31 mouse cellular contexts compared by ENCODE assay signal in the genomic region with DNA sequence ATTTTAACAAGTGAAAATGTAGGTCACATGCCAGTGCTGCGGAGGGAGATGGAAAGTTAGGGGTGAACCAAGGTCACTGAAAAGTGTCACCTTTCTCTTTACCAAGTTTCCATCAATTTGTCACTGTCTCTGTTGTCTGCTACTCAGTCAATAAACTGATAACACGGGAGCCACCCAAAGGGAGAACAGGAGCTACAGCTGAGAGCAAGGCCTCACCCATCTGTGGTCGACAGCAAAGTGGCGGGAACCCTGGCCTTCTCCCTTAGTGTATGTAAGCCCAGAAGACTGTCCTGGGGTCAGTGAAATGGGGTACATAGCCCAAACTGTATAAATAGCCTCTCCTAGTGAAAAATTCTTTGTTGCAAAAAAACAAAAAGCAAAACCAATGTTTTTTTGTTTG. TPM values are rescaled to one million over a fixed set of nuclear protein-coding genes. Genes with fewer than 3 reads are reported as not detected.
DNase-seq lines count a peak whose midpoint lies in the region; ATAC-seq and TF ChIP-seq lines count a peak whose summit lies in the region.
"Had no signal": no experiment of that assay in that cellular context is flagged by ENCODE, and none has a peak within 500 bp of the region (broad histone marks: within the 10 kb centered on the region; RNA-seq: fewer than 3 reads in every experiment).

No protein-coding gene starts in this region.

- H3K27me3 ChIP-seq in liver, postnatal 0 days (ENCODE audit: insufficient read depth, low read length), result no peaks in the 10 kb centered on the region
- no peaks in the 10 kb centered on the region for H3K27me3 ChIP-seq in liver, embryonic 13.5 days
- H3K27me3 ChIP-seq: embryonic facial prominence, embryonic 15.5 days; forebrain, embryonic 13.5 days; heart, embryonic 12.5 days had no signal

- no peak for ATAC-seq in liver, postnatal 0 days
- peak; percentile 83 for ATAC-seq in liver, embryonic 13.5 days (ENCODE audit: low read depth)
- peak; percentile 29 for ATAC-seq in megakaryocyte progenitor cell, adult 5-6 weeks (replicated peaks; ENCODE audit: poor library complexity)
- ATAC-seq: CD4-positive, CD25-positive, alpha-beta regulatory T cell, adult 4 months; forebrain, embryonic 13.5 days; forebrain, postnatal 0 days had no signal

- TF ChIP-seq EP300 in liver, postnatal 0 days (IDR thresholded peaks at IDR 0.05; ENCODE audit: low read depth), result no peak

- H3K4me1 ChIP-seq in liver, postnatal 0 days (ENCODE audit: insufficient read depth), result peaks cover 22% of the 10 kb centered on the region
- peaks cover 52% of the 10 kb centered on the region for H3K4me1 ChIP-seq in liver, embryonic 13.5 days (replicated peaks)
- H3K4me1 ChIP-seq: heart, embryonic 12.5 days had no signal

- no peaks in the 10 kb centered on the region for H3K36me3 ChIP-seq in liver, postnatal 0 days (replicated peaks; ENCODE audit: insufficient read depth, low read length)
- H3K36me3 ChIP-seq in liver, embryonic 13.5 days, result no peaks in the 10 kb centered on the region
- H3K36me3 ChIP-seq: embryonic facial prominence, embryonic 15.5 days; G1E; heart, embryonic 12.5 days; hindbrain, embryonic 10.5 days had no signal

- WGBS in liver, postnatal 0 days (ENCODE audit: insufficient replicate concordance), result 48% methylated on average over 4 of the region's 4 CpGs
- WGBS in liver, embryonic 13.5 days (ENCODE audit: insufficient replicate concordance), result 29% methylated on average over 4 of the region's 4 CpGs

- H3K9me3 ChIP-seq in liver, postnatal 0 days (ENCODE audit: low read length), result no peaks in the 10 kb centered on the region
- H3K9me3 ChIP-seq in liver, embryonic 13.5 days (replicated peaks), result no peaks in the 10 kb centered on the region
- H3K9me3 ChIP-seq: embryonic facial prominence, embryonic 15.5 days; forebrain, embryonic 13.5 days; G1E; heart, embryonic 12.5 days; hindbrain, embryonic 10.5 days had no signal

- DNase-seq in liver, result peak; percentile 67
- DNase-seq in liver, postnatal 0 days, result no peak
- no peak for DNase-seq in liver, embryonic 13.5 days
- no peak for DNase-seq in lung, postnatal 10 days
- DNase-seq in right cerebral cortex, postnatal 14 days, result no peak
- no peak for DNase-seq in kidney, postnatal 25 days
- DNase-seq: adrenal gland, postnatal 10 days; B cell, adult 2 months; cerebellum, adult 11 months; cerebellum, adult 8-10 months; cerebellum, postnatal 14 days; embryo, embryonic 11 days; forebrain, postnatal 0 days; gastrocnemius, postnatal 14 days; heart, adult 2 months had no signal

- TF ChIP-seq CTCF in liver, postnatal 0 days (IDR thresholded peaks at IDR 0.05; ENCODE audit: low read depth), result no peak

- no peak overlapping the region for H3K4me2 ChIP-seq in liver, postnatal 0 days (ENCODE audit: low read depth, low read length)
- no peak overlapping the region for H3K4me2 ChIP-seq in liver, embryonic 13.5 days
- H3K4me2 ChIP-seq: embryonic facial prominence, embryonic 15.5 days; forebrain, embryonic 13.5 days; heart, embryonic 12.5 days; hindbrain, embryonic 14.5 days had no signal

- no peak overlapping the region for H3K4me3 ChIP-seq in liver, postnatal 0 days (ENCODE audit: low read depth, low read length)
- no peak overlapping the region for H3K4me3 ChIP-seq in liver, embryonic 13.5 days (replicated peaks)
- H3K4me3 ChIP-seq: embryonic facial prominence, embryonic 15.5 days; forebrain, embryonic 13.5 days; heart, adult 2 months; heart, embryonic 12.5 days; hindbrain, embryonic 10.5 days had no signal

- no peak overlapping the region for H3K9ac ChIP-seq in liver, postnatal 0 days (replicated peaks)
- H3K9ac ChIP-seq in liver, embryonic 13.5 days, result peak overlapping the region; percentile 10; the same call in 1 of the 2 replicates
- H3K9ac ChIP-seq: embryonic facial prominence, embryonic 15.5 days; forebrain, embryonic 13.5 days; forebrain, postnatal 0 days; heart, embryonic 12.5 days; hindbrain, embryonic 14.5 days had no signal

- H3K27ac ChIP-seq in liver, postnatal 0 days (ENCODE audit: low read depth), result no peak overlapping the region
- peak overlapping the region; percentile 66 for H3K27ac ChIP-seq in liver, embryonic 13.5 days
- H3K27ac ChIP-seq: embryonic facial prominence, embryonic 15.5 days; forebrain, embryonic 13.5 days; heart, adult 2 months; hindbrain, embryonic 10.5 days; hindbrain, embryonic 14.5 days had no signal

RNA-seq across cellular contexts. Expression of a gene that starts 26.0 kb away (rescaled TPM):
- polyA plus RNA-seq in liver, postnatal 0 days (2015; fragmentation: Nextera tagmentation; extraction: Ambion mirVana), result 2.1 and 2.2 TPM in 2 replicates
- polyA plus RNA-seq in liver, embryonic 13.5 days (2015; fragmentation: Nextera tagmentation; extraction: Ambion mirVana), result 1.5 and 1.8 TPM in 2 replicates
- not detected in 2 replicates for total RNA-seq in megakaryocyte progenitor cell, adult 5-6 weeks (2015)
- not detected in 2 replicates for total RNA-seq in megakaryocyte progenitor cell, adult 5-6 weeks (2017)
- total RNA-seq: common myeloid progenitor, adult 5-6 weeks had no signal

RNA-seq across cellular contexts. Expression of a gene that starts 34.9 kb away (rescaled TPM):
- not detected in 2 replicates for polyA plus RNA-seq in liver, postnatal 0 days (2015; fragmentation: Nextera tagmentation; extraction: Ambion mirVana)
- polyA plus RNA-seq in liver, embryonic 13.5 days (2015; fragmentation: Nextera tagmentation; extraction: Ambion mirVana), result 0.61 TPM in 1 of 2 replicates, not detected in the other
- total RNA-seq in megakaryocyte progenitor cell, adult 5-6 weeks (2015), result not detected in 2 replicates
- total RNA-seq in megakaryocyte progenitor cell, adult 5-6 weeks (2017), result 25.2 and 59.0 TPM in 2 replicates
- polyA plus RNA-seq: CD4-positive, CD25-positive, alpha-beta regulatory T cell, adult 4 months; embryonic facial prominence, embryonic 11.5 days; embryonic facial prominence, embryonic 15.5 days; forebrain, embryonic 13.5 days; forebrain, postnatal 0 days; heart, adult 2 months; heart, embryonic 12.5 days; heart, embryonic 16.5 days; hindbrain, embryonic 14.5 days had no signal

RNA-seq across cellular contexts. Expression of a gene that starts 40.3 kb away (rescaled TPM):
- polyA plus RNA-seq in liver, postnatal 0 days (2015; fragmentation: Nextera tagmentation; extraction: Ambion mirVana), result 311 and 324 TPM in 2 replicates
- polyA plus RNA-seq in liver, embryonic 13.5 days (2015; fragmentation: Nextera tagmentation; extraction: Ambion mirVana), result 297 and 306 TPM in 2 replicates
- 115 and 133 TPM in 2 replicates for total RNA-seq in megakaryocyte progenitor cell, adult 5-6 weeks (2015)
- 129 and 170 TPM in 2 replicates for total RNA-seq in megakaryocyte progenitor cell, adult 5-6 weeks (2017)

RNA-seq across cellular contexts. Expression of a gene that starts 44.2 kb away (rescaled TPM):
- not detected in 2 replicates for polyA plus RNA-seq in liver, postnatal 0 days (2015; fragmentation: Nextera tagmentation; extraction: Ambion mirVana)
- not detected in 2 replicates for polyA plus RNA-seq in liver, embryonic 13.5 days (2015; fragmentation: Nextera tagmentation; extraction: Ambion mirVana)
- not detected in 2 replicates for total RNA-seq in megakaryocyte progenitor cell, adult 5-6 weeks (2015)
- not detected in 2 replicates for total RNA-seq in megakaryocyte progenitor cell, adult 5-6 weeks (2017)
- total RNA-seq: adrenal gland, postnatal 10 days; adrenal gland, postnatal 4 days; common myeloid progenitor, adult 5-6 weeks; forebrain, postnatal 0 days; G1E; gastrocnemius, adult 18-20 months; gastrocnemius, postnatal 14 days; heart, adult 2 months; heart, postnatal 25 days had no signal
- polyA plus RNA-seq: brain, embryonic 14.5 days; CD4-positive, CD25-positive, alpha-beta regulatory T cell, adult 4 months; forebrain, embryonic 13.5 days; forebrain, postnatal 0 days; G1E; gonadal fat pad, adult 2 months; heart, adult 2 months; heart, embryonic 12.5 days; hindbrain, embryonic 10.5 days; hindbrain, embryonic 14.5 days had no signal

RNA-seq across cellular contexts. Expression of a gene that starts 50.6 kb away (rescaled TPM):
- not detected in 2 replicates for polyA plus RNA-seq in liver, postnatal 0 days (2015; fragmentation: Nextera tagmentation; extraction: Ambion mirVana)
- polyA plus RNA-seq in liver, embryonic 13.5 days (2015; fragmentation: Nextera tagmentation; extraction: Ambion mirVana), result not detected in 2 replicates
- not detected in 2 replicates for total RNA-seq in megakaryocyte progenitor cell, adult 5-6 weeks (2015)
- not detected in 2 replicates for total RNA-seq in megakaryocyte progenitor cell, adult 5-6 weeks (2017)
- total RNA-seq: adrenal gland, postnatal 10 days; adrenal gland, postnatal 4 days; common myeloid progenitor, adult 5-6 weeks; forebrain, postnatal 0 days; G1E; gastrocnemius, adult 18-20 months; gastrocnemius, postnatal 14 days; heart, adult 2 months; heart, postnatal 25 days had no signal
- polyA plus RNA-seq: brain, embryonic 14.5 days; CD4-positive, CD25-positive, alpha-beta regulatory T cell, adult 4 months; embryonic facial prominence, embryonic 11.5 days; forebrain, embryonic 13.5 days; forebrain, postnatal 0 days; G1E; gonadal fat pad, adult 2 months; heart, adult 2 months; heart, embryonic 12.5 days; heart, embryonic 16.5 days; hindbrain, embryonic 10.5 days; hindbrain, embryonic 14.5 days had no signal
